10 mouse cellular contexts compared by ENCODE assay signal in the genomic region with DNA sequence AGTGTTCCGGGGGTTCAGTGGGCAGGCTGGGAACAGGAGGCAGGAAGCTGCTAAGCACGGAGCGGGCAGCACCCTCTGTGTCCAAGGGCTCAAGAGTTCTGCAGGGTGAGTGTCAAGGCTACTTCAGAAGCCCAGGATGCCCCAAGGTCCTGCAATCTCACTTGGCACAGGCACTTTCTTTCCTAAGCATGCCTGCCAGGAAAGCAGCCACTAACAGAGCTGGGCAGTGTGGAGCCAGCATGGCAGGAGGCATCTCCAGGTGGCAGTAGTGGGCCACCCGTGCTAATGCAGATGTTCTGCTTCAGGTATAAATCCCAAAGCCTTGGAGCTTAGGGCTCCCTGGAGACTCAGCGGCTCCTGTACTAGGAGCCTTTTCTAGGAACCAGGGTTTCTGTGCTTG. TPM values are rescaled to one million over a fixed set of nuclear protein-coding genes. Genes with fewer than 3 reads are reported as not detected.
DNase-seq lines count a peak whose midpoint lies in the region; TF ChIP-seq lines count a peak whose summit lies in the region.
"Had no signal": no experiment of that assay in that cellular context is flagged by ENCODE, and none has a peak within 500 bp of the region (broad histone marks: within the 10 kb centered on the region; RNA-seq: fewer than 3 reads in every experiment).

No protein-coding gene starts in this region.

- no peak overlapping the region for H3K4me3 ChIP-seq in heart, adult 2 months
- no peak overlapping the region for H3K4me3 ChIP-seq in spleen, adult 2 months (ENCODE audit: extremely low read depth, insufficient read depth, insufficient read length)

- no peak overlapping the region for H3K9ac ChIP-seq in heart, adult 2 months (ENCODE audit: low read depth, low read length)

- DNase-seq in heart, adult 2 months = peak in 1 of 2 experiments; percentile 58
- DNase-seq in heart, postnatal 25 days (ENCODE audit: low spot score) = no peak
- DNase-seq in spleen, adult 2 months (ENCODE audit: low read depth in 1 of 2, low spot score in 2 of 2) = peak in 1 of 2 experiments; percentile 37
- no peak for DNase-seq in spleen, adult 12 weeks (ENCODE audit: low spot score)
- DNase-seq in kidney, adult 8-10 months = peak; percentile 78 to 85
- peak; percentile 63 for DNase-seq in testis, postnatal 14 days (ENCODE audit: low spot score)
- DNase-seq in layer of hippocampus, adult 8-10 months (ENCODE audit: low spot score in 2 of 2) = no peak
- no peak for DNase-seq in right cerebral cortex, postnatal 10 days (ENCODE audit: low spot score in 2 of 2)
- DNase-seq: cerebellum, adult 9-11 months; layer of hippocampus, postnatal 36 days had no signal

- H3K4me1 ChIP-seq in heart, adult 2 months (ENCODE audit: control insufficient read depth, insufficient read depth, low read length) = peaks cover 37% of the 10 kb centered on the region
- peaks cover 6% of the 10 kb centered on the region; the same call in 1 of the 2 replicates for H3K4me1 ChIP-seq in spleen, adult 2 months (ENCODE audit: control insufficient read depth, insufficient read depth, insufficient read length)

- intact Hi-C loops in heart, adult 2 months (cut with DNase I) = loop anchor here (1.0 to 2.0 kb wide), 2 partner anchors 31 to 39 kb away; no protein-coding TSS in a partner anchor
- intact Hi-C loops in heart, postnatal 25 days (cut with DNase I) = loop anchor here (1.0 kb wide), 1 partner anchor 39 kb away; no protein-coding TSS in a partner anchor

- H3K36me3 ChIP-seq in heart, adult 2 months (ENCODE audit: control insufficient read depth, insufficient read depth, low read length) = peaks cover 13% of the 10 kb centered on the region
- peaks cover 40% of the 10 kb centered on the region for H3K36me3 ChIP-seq in spleen, adult 2 months (ENCODE audit: control insufficient read depth, insufficient read depth, low read length)

- peak; percentile 78 for TF ChIP-seq CTCF in heart, adult 2 months (IDR thresholded peaks at IDR 0.05)
- TF ChIP-seq CTCF in spleen, adult 2 months (IDR thresholded peaks at IDR 0.05; ENCODE audit: extremely low read depth, insufficient read depth, insufficient read length, insufficient replicate concordance) = peak; percentile 55; the same call in 1 of the 2 replicates

- TF ChIP-seq EP300 in heart, adult 2 months (IDR thresholded peaks at IDR 0.05; ENCODE audit: insufficient read depth, low read depth, low read length) = peak; percentile 47; the same call in 1 of the 2 replicates

- no peak for TF ChIP-seq POLR2A in heart, adult 2 months (IDR thresholded peaks at IDR 0.05; ENCODE audit: insufficient read depth, low read depth, low read length)
- no peak for TF ChIP-seq POLR2A in spleen, adult 2 months (IDR thresholded peaks at IDR 0.05; ENCODE audit: low read depth, low read length)

- H3K27me3 ChIP-seq in heart, adult 2 months (ENCODE audit: control insufficient read depth, insufficient read depth, low read length) = no peaks in the 10 kb centered on the region
- H3K27me3 ChIP-seq in spleen, adult 2 months (ENCODE audit: control insufficient read depth, insufficient read depth, low read length) = no peaks in the 10 kb centered on the region

- no peak overlapping the region for H3K27ac ChIP-seq in heart, adult 2 months
- no peak overlapping the region for H3K27ac ChIP-seq in spleen, adult 2 months (ENCODE audit: insufficient read depth, low read length)

- H3K79me2 ChIP-seq in heart, adult 2 months (replicated peaks; ENCODE audit: control insufficient read depth, insufficient read depth, low read length) = peaks cover 6% of the 10 kb centered on the region

- 61% methylated on average over 5 of the region's 5 CpGs for WGBS in heart, adult 2 months
- 88% methylated on average over 5 of the region's 5 CpGs for WGBS in spleen, adult 2 months

RNA-seq across cellular contexts. Expression of gene Slc48a1, which starts 31.6 kb away (rescaled TPM):
- total RNA-seq in heart, adult 2 months (2021) = 10 to 100 TPM; 72.7 to 73.0 TPM
- 82.8 and 85.3 TPM in 2 replicates for polyA plus RNA-seq in heart, adult 2 months (2012; rRNA removed)
- total RNA-seq in heart, postnatal 25 days (2021) = 10 to 100 TPM; 76.5 to 83.0 TPM
- 94.0 and 117 TPM in 2 replicates for polyA plus RNA-seq in spleen, adult 2 months (2012; rRNA removed)
- 100 to 1,000 TPM; 131 to 151 (median 146) TPM for total RNA-seq in layer of hippocampus, adult 8-10 months (2022)

RNA-seq across cellular contexts. Expression of gene Hdac7, which starts 34.4 kb away (rescaled TPM):
- 10 to 100 TPM; 23.7 to 25.7 TPM for total RNA-seq in heart, adult 2 months (2021)
- polyA plus RNA-seq in heart, adult 2 months (2012; rRNA removed) = 54.9 and 61.8 TPM in 2 replicates
- total RNA-seq in heart, postnatal 25 days (2021) = 10 to 100 TPM; 30.3 to 33.0 TPM
- 104 and 137 TPM in 2 replicates for polyA plus RNA-seq in spleen, adult 2 months (2012; rRNA removed)
- total RNA-seq in layer of hippocampus, adult 8-10 months (2022) = 10 to 100 TPM; 28.0 to 41.5 (median 34.1) TPM

RNA-seq across cellular contexts. Expression of gene Rapgef3, which starts 42.2 kb away (rescaled TPM):
- total RNA-seq in heart, adult 2 months (2021) = 10 to 100 TPM; 21.5 to 27.9 TPM
- 44.4 and 57.0 TPM in 2 replicates for polyA plus RNA-seq in heart, adult 2 months (2012; rRNA removed)
- 10 to 100 TPM; 20.7 to 26.5 TPM for total RNA-seq in heart, postnatal 25 days (2021)
- polyA plus RNA-seq in spleen, adult 2 months (2012; rRNA removed) = 28.8 and 33.6 TPM in 2 replicates
- total RNA-seq in layer of hippocampus, adult 8-10 months (2022) = 10 to 100 TPM; 52.2 to 70.6 (median 55.7) TPM

Comparison
In these comparisons a context has a peak if more than half of its experiments do, and no peak if none do; other contexts are left out.
1. DNase-seq: peak in kidney, adult 8-10 months (2 of 2) and testis, postnatal 14 days (single experiment); none in heart, postnatal 25 days (single experiment), spleen, adult 12 weeks (single experiment), layer of hippocampus, adult 8-10 months (0 of 2) and right cerebral cortex, postnatal 10 days (0 of 2).